Mouse (Mus musculus) liver, embryonic 12.5 days (tissue): Measurements from ENCODE around the gene Gpsm3. TPM values are rescaled to one million over a fixed set of nuclear protein-coding genes. Genes with fewer than 3 reads are reported as not detected.

Source experiments
- ATAC-seq: fragments of 200-750 bp; cut with Nextera tagmentation; 2 replicates; pipeline ENCODE4 v1.8.0; 2017; ENCODE audit warnings: moderate number of reproducible peaks, mild to moderate bottlenecking, moderate library complexity
- H3K27ac ChIP-seq: fragments of 300-500 bp; sonication (generic); 2 replicates; pipeline ENCODE4 v1.5.1; 2016; ENCODE audit warnings: mild to moderate bottlenecking
- H3K27me3 ChIP-seq: fragments of 300-500 bp; sonication (generic); replicated peaks from 2 replicates; pipeline ENCODE4 v1.6.1; 2016; ENCODE audit warnings: mild to moderate bottlenecking, moderate library complexity
- H3K36me3 ChIP-seq: fragments of 300-500 bp; sonication (generic); 2 replicates; pipeline ENCODE4 v1.6.1; 2016; ENCODE audit warnings: mild to moderate bottlenecking, moderate library complexity
- H3K4me1 ChIP-seq: fragments of 300-500 bp; sonication (generic); 2 replicates; pipeline ENCODE4 v1.6.1; 2016
- H3K4me2 ChIP-seq: fragments of 300-500 bp; sonication (generic); 2 replicates; pipeline ENCODE4 v1.6.1; 2016; ENCODE audit warnings: mild to moderate bottlenecking, moderate library complexity
- H3K4me3 ChIP-seq: fragments of 300-500 bp; sonication (generic); 2 replicates; pipeline ENCODE4 v1.5.1; 2016; ENCODE audit warnings: mild to moderate bottlenecking, moderate library complexity
- H3K9ac ChIP-seq: fragments of 300-500 bp; sonication (generic); 2 replicates; pipeline ENCODE4 v1.6.1; 2016; ENCODE audit warnings: mild to moderate bottlenecking, moderate library complexity
- H3K9me3 ChIP-seq: fragments of 300-500 bp; sonication (generic); replicated peaks from 2 replicates; pipeline ENCODE4 v1.6.1; 2016; ENCODE audit warnings: mild to moderate bottlenecking, moderate library complexity
- WGBS: fragments of 180-500 bp; shearing (Covaris S2); methylation state at CpG from one replicate; pipeline ENCODE4 v1.1.7; 2016; ENCODE audit not compliant: insufficient replicate concordance; 5-methylcytosine and 5-hydroxymethylcytosine counted together
- polyA plus RNA-seq: library from polyadenylated mRNA; unstranded; fragments of >200 nt; fragmentation: Nextera tagmentation; extraction: Ambion mirVana; gene quantifications from 2 replicates; pipeline ENCODE4 v1.2.1, GENCODE M21; 2016

Gene Gpsm3
- polyA plus RNA-seq, 1 experiment from 2014 or later = 10.7 TPM

DNA sequence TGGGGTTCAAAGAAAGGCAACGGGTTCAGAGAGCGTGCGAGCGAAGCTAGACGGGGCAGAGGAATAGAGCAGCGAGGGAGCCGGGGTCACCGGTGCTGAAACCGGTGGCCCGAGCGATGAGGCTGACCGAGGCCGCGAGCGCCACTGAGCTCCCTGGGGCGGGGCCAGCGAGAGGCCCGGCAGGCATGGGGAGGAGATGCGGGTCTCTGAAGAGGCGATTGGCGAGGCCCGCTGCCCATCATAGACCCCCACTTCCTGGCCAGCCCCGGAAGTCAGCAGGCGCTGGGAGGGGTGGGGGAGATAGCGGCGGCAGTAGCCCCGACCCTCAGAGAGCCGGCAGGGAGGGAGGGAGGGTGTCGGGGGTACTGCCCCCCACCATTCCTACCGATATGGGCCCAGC is 16.0 kb downstream of the Gpsm3 start:
- peak overlapping the region; percentile 99 for H3K9ac ChIP-seq
- peak overlapping the region; percentile 98 for H3K4me3 ChIP-seq
- ATAC-seq = peak; percentile 49
- H3K4me2 ChIP-seq = peak overlapping the region; percentile 92
- peaks cover 33% of the 10 kb centered on the region for H3K36me3 ChIP-seq
- H3K27me3 ChIP-seq = no peaks in the 10 kb centered on the region
- 1% methylated on average over 26 of the region's 30 CpGs for WGBS
- no peaks in the 10 kb centered on the region for H3K9me3 ChIP-seq
- H3K27ac ChIP-seq = peak overlapping the region; percentile 91
- peaks cover 59% of the 10 kb centered on the region for H3K4me1 ChIP-seq

DNA sequence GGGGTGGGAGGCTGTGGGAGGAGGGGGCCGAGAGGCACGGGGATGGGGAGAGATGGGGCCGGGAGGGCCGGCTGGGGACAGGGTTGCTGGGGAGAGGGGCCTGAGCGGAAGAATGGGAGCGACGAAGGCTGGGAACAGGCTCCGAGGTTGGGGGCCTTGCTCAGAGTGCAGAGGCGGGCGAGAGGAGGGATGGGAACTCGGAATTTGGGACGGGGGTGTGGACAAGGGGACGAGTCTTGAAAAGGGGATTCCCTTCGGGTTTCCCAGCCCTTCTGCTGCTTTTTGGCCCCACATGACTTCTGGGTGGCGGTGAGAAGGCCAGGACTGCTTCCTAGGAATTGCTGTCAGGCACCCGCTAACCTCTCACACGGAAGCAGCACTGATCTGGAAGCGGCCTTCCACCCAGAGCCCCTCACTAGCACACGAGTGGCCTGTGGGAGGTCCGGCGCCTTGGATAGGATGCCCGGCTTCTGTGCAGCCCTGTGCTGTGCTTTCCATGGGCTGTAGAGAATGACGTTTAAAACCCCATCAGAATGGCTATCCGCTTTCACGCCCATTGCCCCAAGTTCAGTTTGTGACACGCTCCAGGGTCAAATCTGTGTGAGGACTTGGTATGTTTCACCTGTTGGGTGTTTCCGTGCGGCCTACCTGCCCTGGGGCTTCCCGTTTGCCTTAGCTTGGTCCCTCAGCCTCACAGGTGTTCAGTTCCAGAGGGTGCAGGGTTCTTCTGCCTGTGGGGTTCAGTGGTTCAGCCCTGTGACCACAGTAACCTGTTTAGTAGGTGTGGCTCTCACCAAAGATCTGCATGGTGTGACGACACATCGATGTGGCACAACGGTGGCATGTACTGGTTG is 16.8 kb downstream of the Gpsm3 start:
- Histone ChIP-seq H3K4me1 (peaks cover 59% of the 10 kb centered on the region), H3K27ac (peak overlapping the region; percentile 91), H3K4me2 (peak overlapping the region; percentile 92), H3K9me3 (no peaks in the 10 kb centered on the region), H3K27me3 (no peaks in the 10 kb centered on the region), H3K9ac (peak overlapping the region; percentile 99), H3K36me3 (peaks cover 33% of the 10 kb centered on the region), H3K4me3 (peak overlapping the region; percentile 98)
- ATAC-seq = no peak
- WGBS = 12% methylated on average over 32 of the region's 32 CpGs

DNA sequence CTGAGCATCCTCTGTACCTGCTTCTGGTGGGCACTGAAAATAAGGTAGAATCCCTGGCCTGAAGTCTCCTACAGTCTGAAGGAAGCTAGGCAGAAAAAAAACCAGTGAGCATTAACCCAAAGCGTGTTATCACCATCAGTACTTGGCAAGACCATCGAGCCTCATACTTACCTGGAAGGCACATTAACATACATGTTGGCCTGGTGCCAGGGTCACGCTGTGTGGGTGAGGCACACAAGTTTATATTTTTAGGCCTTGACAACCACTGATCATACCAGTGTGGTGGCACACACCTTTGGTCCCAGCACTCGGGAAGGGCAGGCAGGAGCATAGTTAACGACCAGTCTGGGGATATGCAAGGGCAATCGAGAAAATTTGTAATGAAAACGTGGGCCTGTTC is 18.4 kb downstream of the Gpsm3 start:
- WGBS = 79% methylated on average over 7 of the region's 7 CpGs
- Histone ChIP-seq H3K36me3 (peaks cover 40% of the 10 kb centered on the region), H3K27me3 (no peaks in the 10 kb centered on the region), H3K9ac (no peak overlapping the region), H3K9me3 (no peaks in the 10 kb centered on the region), H3K4me1 (peaks cover 54% of the 10 kb centered on the region), H3K4me3 (no peak overlapping the region), H3K27ac (no peak overlapping the region; the same call in 1 of the 2 replicates), H3K4me2 (no peak overlapping the region)
- no peak for ATAC-seq

DNA sequence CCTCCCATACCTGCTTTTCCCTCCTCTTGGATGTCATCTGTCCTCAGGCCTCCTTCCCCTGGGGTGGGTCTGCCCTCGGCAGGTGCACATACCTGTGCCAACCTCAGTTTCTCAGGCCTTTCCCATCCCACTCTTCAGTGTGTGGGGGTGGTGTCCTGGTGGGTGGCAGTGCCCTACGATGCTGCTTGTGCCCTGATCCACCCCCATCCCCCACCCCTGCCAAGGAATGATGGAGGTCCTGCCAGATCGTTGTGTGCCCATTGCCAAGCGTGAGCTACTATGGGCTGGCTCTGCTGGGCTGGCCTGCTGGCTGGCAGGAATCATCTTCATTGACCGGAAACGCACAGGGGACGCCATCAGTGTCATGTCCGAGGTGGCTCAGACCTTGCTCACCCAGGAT is 21.4 kb downstream of the Gpsm3 start:
- Histone ChIP-seq H3K4me1 (peaks cover 57% of the 10 kb centered on the region), H3K4me3 (no peak overlapping the region), H3K27ac (no peak overlapping the region), H3K27me3 (no peaks in the 10 kb centered on the region), H3K36me3 (peaks cover 67% of the 10 kb centered on the region), H3K9ac (no peak overlapping the region), H3K4me2 (no peak overlapping the region), H3K9me3 (no peaks in the 10 kb centered on the region)
- WGBS = 87% methylated on average over 8 of the region's 8 CpGs
- ATAC-seq = no peak

DNA sequence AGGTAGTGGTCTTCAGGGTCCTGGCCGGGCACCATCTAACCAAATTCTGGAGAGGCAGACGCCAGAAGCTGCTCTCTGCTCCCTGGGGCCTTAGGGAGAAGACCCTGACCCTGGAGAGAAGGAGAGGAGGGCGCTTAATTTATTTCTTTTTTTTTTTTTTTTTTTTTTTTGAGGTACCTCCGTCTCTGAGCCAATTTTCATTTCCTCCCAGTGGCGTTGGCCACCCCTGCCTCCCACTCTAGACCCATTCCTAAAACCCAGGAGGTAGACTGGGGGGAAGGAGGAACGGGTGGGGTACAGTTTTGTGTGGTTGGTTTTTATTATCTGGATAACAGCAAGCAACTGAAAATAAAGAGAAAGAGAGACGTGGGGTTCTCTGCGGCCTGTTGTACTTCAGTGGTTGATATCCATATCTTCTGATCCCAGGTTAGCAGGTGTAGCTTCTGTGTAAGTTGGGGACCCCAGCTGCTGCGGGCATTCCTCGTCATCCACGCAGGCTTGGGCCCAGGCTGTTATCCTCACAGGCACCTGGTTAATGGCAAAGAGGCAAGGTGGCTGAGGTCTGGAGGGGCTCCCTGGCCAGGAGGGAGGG is 23.5 kb downstream of the Gpsm3 start:
- Histone ChIP-seq H3K4me2 (no peak overlapping the region; the same call in 1 of the 2 replicates), H3K27ac (peak overlapping the region; percentile 69), H3K4me1 (peaks cover 39% of the 10 kb centered on the region), H3K9ac (no peak overlapping the region), H3K36me3 (peaks cover 73% of the 10 kb centered on the region), H3K9me3 (no peaks in the 10 kb centered on the region), H3K4me3 (no peak overlapping the region), H3K27me3 (no peaks in the 10 kb centered on the region)
- peak; percentile 64 for ATAC-seq
- 34% methylated on average over 11 of the region's 11 CpGs for WGBS

DNA sequence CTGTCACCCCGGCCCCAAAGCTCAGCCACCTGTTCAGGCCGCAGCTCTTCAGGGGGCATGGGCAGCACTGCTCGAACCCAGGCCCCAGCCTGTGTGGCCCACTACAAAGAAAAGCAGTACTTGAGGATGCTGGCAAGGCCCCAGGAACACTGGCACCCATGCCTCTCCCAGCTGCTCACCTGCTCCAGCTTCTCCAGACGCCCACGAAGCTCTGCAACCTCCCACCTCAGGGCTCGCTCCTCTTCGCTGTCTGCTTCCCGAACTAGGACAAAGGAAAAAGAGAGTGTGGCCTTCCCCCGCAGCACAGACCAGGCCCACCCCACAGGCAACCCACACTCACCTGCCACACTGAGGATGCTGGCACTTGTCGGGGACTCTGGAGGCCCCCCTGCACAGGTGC is 24.2 kb downstream of the Gpsm3 start:
- H3K27me3 ChIP-seq = no peaks in the 10 kb centered on the region
- peak overlapping the region; percentile 38 for H3K27ac ChIP-seq
- 84% methylated on average over 10 of the region's 10 CpGs for WGBS
- ATAC-seq = no peak
- H3K9ac ChIP-seq = no peak overlapping the region; the same call in 1 of the 2 replicates
- peaks cover 72% of the 10 kb centered on the region for H3K36me3 ChIP-seq
- H3K4me2 ChIP-seq = no peak overlapping the region
- H3K4me3 ChIP-seq = no peak overlapping the region
- H3K9me3 ChIP-seq = no peaks in the 10 kb centered on the region
- peaks cover 33% of the 10 kb centered on the region for H3K4me1 ChIP-seq

DNA sequence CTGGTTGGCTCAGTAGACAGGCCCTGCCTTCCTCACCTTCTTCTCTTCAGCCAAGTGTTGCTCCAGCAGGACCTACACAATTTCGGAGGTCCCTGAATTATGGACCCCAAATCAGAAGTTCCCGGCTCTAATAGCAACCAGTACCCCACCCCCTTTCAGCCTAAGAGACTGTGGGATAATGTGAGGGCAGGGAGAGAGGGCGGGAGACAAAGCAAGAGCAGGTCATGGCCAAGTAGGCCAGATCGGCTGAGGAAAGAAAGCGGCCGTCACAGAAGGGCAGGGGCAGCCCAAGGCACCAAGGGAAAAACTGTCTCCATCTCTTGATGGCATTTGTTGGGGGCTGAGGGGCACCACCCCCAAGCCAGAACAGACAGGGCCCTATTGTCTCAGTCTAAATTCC is 26.3 kb downstream of the Gpsm3 start, which contains the start of gene Egfl8:
Egfl8 (minus strand) TSS at position 101 of the 400 bp plus-strand sequence.
- Histone ChIP-seq H3K4me2 (no peak within 1 kb of the TSS), H3K4me1 (peaks cover 25% of the 10 kb centered on the region), H3K9ac (no peak within 1 kb of the TSS), H3K36me3 (peaks cover 62% of the 10 kb centered on the region), H3K9me3 (no peaks in the 10 kb centered on the region), H3K27me3 (no peaks in the 10 kb centered on the region), H3K27ac (no peak within 1 kb of the TSS), H3K4me3 (no peak within 1 kb of the TSS)
- WGBS = 66% methylated on average over 6 of the region's 6 CpGs
- no peak for ATAC-seq

DNA sequence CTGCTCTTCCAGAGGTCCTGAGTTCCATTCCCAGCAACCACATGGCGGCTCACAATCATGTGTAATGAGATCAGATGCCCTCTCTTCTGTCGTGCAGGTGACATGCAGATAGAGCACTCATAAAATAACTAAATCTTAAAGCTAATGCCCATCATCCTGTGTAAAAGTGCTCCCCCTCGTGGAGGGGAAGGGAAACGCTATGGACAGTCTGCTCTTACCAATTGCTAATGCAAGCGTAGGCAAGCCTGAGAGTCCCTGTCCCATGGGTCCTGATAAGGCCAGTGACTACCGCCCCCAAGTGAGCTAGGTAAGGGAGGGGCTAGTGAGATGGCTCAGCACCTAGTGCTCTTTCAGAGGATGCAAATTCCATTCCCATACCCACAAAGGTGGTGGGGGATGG is 29.4 kb downstream of the Gpsm3 start:
- ATAC-seq = peak; percentile 61
- peaks cover 53% of the 10 kb centered on the region for H3K36me3 ChIP-seq
- 10% methylated on average over 6 of the region's 6 CpGs for WGBS

DNA sequence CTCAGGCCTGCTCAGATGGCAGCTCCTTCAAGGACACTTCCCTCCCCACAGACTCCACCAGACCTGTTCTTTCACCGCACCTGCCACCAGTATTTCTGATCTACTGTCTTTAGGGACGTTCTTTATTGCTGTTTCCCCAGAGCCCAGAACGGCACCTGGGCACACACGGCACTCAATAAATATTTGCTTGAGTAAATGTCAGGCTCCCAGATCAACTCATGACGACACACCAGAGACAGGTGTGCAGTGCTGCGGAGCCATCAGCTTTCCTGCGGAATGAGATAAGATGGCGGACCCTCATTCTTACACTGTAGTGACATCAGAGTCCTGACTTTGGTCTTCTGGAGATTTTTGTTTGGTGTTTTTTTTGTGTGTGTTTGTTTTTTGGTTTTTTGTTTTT is 31.4 kb downstream of the Gpsm3 start:
- WGBS = 75% methylated on average over 8 of the region's 8 CpGs
- peaks cover 49% of the 10 kb centered on the region for H3K36me3 ChIP-seq
- H3K27ac ChIP-seq = no peak overlapping the region
- peaks cover 20% of the 10 kb centered on the region for H3K4me1 ChIP-seq
- no peak overlapping the region for H3K4me2 ChIP-seq
- H3K9ac ChIP-seq = no peak overlapping the region
- no peaks in the 10 kb centered on the region for H3K27me3 ChIP-seq
- ATAC-seq = no peak
- H3K9me3 ChIP-seq = no peaks in the 10 kb centered on the region
- H3K4me3 ChIP-seq = no peak overlapping the region

More for the DNA sequence above, 29.4 kb downstream of the Gpsm3 start:
- H3K4me2 ChIP-seq = no peak overlapping the region
- no peaks in the 10 kb centered on the region for H3K27me3 ChIP-seq
- peaks cover 18% of the 10 kb centered on the region for H3K4me1 ChIP-seq
- no peaks in the 10 kb centered on the region for H3K9me3 ChIP-seq
- no peak overlapping the region for H3K4me3 ChIP-seq
- no peak overlapping the region for H3K9ac ChIP-seq
- no peak overlapping the region for H3K27ac ChIP-seq

DNA sequence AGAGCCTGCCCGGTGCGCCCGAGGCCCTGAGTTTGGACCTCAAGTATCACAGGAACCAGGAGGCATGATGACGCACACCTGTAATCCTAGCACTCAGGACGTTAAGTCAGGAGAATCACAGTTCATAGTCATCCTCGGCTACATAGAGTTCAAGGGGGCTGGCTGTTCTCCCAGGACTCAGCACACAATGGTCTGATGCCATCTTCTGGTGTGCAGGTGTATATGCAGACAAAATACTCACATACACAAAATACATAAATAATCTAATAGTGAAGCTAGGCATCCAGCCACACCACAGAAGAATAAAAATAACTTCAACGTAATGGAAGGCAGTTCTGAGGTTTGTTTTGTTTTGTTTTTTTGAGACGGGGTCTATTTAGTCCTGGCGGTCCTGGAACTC is 33.6 kb downstream of the Gpsm3 start:
- Histone ChIP-seq H3K27ac (no peak overlapping the region), H3K4me3 (no peak overlapping the region), H3K4me1 (peaks cover 35% of the 10 kb centered on the region), H3K4me2 (no peak overlapping the region), H3K36me3 (peaks cover 35% of the 10 kb centered on the region), H3K9ac (no peak overlapping the region), H3K27me3 (peaks cover 11% of the 10 kb centered on the region), H3K9me3 (no peaks in the 10 kb centered on the region)
- no peak for ATAC-seq
- 79% methylated on average over 9 of the region's 9 CpGs for WGBS

DNA sequence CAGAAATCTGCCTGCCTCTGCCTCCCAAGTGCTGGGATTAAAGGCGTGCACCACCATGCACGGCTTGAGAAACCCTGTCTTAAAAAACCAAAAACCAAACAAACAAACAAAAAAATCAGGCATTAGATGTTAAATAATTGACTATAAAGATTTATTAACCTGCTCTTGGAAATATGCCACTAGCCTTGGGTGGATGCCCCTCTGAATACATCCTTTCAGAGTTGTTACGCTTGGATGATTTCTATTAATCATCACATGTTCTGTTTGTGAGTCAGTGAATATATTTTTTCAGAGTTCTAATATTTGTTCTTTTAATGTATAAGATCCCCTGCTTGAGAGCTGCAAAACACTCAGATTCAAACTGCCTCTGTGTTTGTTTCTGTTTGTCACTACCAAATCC is 35.4 kb downstream of the Gpsm3 start:
- Histone ChIP-seq H3K27me3 (peaks cover 29% of the 10 kb centered on the region), H3K9ac (no peak overlapping the region), H3K9me3 (no peaks in the 10 kb centered on the region), H3K27ac (no peak overlapping the region), H3K4me2 (no peak overlapping the region), H3K4me1 (peaks cover 47% of the 10 kb centered on the region), H3K36me3 (peaks cover 35% of the 10 kb centered on the region), H3K4me3 (no peak overlapping the region)
- WGBS = 84% methylated on average over 3 of the region's 3 CpGs
- no peak for ATAC-seq

DNA sequence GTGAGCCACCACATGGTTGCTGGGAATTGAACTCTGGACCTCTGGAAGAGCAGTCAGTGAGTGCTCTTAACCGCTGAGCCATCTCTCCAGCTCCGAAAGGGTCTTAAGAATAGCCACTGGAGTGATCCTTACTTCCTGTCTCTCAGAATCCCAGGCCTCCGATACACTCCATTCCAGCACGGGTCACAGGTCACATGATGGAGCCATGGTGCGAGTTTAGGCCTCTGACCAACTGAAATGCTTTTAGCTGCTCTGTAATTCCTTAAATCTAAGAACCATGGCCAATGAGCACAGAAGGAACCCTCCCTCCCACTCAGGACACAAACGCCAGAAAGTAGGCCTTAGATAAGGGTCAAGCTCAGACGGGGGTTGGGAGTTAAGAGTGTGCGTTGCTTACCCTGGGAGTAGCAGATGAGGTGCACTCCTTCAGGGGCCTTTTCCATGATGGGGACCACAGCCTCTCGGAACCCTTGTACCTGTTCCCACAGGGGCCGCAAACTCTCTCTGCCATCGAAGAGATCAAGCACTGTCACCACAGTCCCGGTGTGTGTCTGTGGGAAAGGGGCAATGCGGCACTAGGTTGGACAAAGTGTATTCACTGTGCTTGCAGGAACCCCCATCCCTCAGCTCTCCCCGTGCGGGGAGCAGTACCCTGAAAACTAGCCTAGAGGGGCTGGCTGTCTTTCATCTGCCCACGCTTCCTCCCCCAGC is 36.6 kb downstream of the Gpsm3 start:
- H3K9me3 ChIP-seq = no peaks in the 10 kb centered on the region
- peak overlapping the region; percentile 76 for H3K9ac ChIP-seq
- H3K27ac ChIP-seq = peak overlapping the region; percentile 78
- H3K4me3 ChIP-seq = peak overlapping the region; percentile 73
- WGBS = 46% methylated on average over 16 of the region's 16 CpGs
- peaks cover 32% of the 10 kb centered on the region for H3K36me3 ChIP-seq
- H3K4me2 ChIP-seq = peak overlapping the region; percentile 93
- ATAC-seq = no peak
- peaks cover 58% of the 10 kb centered on the region for H3K4me1 ChIP-seq
- H3K27me3 ChIP-seq = peaks cover 41% of the 10 kb centered on the region
